Mouse (Mus musculus): ENCODE measurements around the gene Tmem178b. TPM values are rescaled to one million over a fixed set of nuclear protein-coding genes. Genes with fewer than 3 reads are reported as not detected.

Gene Tmem178b
- not detected for polyA plus RNA-seq (2017; shearing (Covaris generic))

DNA sequence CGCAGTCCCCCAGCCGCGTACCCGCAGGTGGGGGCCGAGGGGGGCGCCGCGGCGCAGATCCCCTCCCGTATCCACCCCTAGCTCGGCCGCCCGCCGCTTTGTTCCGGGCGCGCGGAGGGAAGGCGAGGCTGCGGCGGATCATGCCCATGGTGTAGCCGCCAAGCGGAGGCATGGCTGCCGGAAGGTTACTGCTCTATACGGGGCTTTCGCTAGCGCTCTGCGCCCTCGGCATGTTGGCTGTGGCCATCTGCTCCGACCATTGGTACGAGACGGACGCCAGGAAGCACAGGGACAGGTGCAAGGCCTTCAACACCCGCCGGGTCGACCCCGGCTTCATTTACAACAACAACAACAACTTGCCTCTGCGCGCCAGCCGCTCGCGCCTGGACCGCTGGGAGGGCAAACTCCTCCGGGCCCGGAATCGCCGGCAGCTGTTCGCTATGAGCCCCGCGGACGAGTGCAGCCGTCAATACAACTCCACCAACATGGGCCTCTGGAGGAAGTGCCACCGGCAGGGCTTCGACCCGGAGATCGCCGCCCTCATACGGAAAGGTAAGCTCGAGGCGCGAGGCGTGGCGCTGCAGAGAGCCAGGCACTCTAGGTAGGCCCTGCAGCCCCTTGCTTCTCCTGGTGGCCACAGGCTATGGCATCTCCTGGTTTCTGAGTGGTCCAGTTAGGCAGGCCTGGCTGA is at the start of gene Tmem178b:
TSS of gene Tmem178b (plus strand) at position 371 of the 691 bp plus-strand sequence.

Other genes starting within 250 kb of the Tmem178b start
- gene Braf, start 147.8 kb upstream of the Tmem178b start, polyA plus RNA-seq (2017; shearing (Covaris generic)): 10 to 100 TPM; 13.7 to 15.8 TPM
- gene Mrps33, start 62.3 kb upstream of the Tmem178b start, polyA plus RNA-seq (2017; shearing (Covaris generic)): 100 to 1,000 TPM; 111 to 142 TPM